Mouse (Mus musculus) layer of hippocampus, adult 8-10 months (tissue): ENCODE data around the gene 1700001P01Rik. TPM values are rescaled to one million over a fixed set of nuclear protein-coding genes. Genes with fewer than 3 reads are reported as not detected.
"Not testable (repeated sequence)": the region's sequence is repeated elsewhere in the genome, so short reads cannot be mapped to it uniquely, and the experiment has no call there.

Source experiments
- DNase-seq, 2 experiments: peaks; one replicate each; pipeline ENCODE4 v3.0.0; 2022; ENCODE audit warnings: low spot score in 2 of 2
- total RNA-seq, 4 experiments: library from RNA; stranded (reverse); gene quantifications; 2 replicates each; pipeline ENCODE4 v1.2.4; 2022

Gene 1700001P01Rik
- total RNA-seq, 4 experiments from 2014 or later = 0.93 to 1.4 (median 0.98) TPM; not detected in 1

DNA sequence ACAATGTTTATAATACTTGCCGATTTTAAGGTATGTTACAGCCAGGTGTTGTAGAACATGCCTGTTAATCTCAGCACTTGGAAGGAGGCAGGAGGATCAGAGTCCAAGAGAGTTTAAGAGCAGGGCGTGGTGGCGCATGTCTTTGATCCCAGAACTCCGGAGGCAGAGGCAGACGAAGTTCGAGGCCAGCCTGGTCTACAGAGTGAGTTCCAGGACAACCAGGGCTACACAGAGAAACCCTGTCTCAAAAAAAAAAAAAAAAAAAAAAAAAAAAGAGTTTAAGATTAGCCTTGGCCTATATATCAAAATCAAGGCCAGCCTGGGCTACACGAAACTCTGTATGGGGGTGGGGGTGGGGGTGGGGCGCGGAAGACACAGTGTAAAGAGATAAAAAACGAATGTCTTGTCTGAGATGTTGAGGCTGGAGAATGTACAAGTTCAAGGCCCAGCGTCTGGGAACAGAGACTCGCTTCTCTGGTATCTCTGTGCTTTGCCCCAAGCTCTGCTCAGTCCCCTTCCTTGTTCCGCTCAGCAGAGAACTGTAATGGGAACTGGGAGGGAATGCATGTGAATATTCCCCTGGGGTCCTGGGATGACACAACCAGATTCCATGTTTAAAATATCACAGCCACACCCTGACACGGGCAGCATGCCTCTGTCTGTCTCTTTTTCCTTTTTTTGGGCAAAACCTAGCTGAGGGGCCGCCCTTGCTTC is 21.8 kb upstream of the 1700001P01Rik start:
- no peak for DNase-seq

DNA sequence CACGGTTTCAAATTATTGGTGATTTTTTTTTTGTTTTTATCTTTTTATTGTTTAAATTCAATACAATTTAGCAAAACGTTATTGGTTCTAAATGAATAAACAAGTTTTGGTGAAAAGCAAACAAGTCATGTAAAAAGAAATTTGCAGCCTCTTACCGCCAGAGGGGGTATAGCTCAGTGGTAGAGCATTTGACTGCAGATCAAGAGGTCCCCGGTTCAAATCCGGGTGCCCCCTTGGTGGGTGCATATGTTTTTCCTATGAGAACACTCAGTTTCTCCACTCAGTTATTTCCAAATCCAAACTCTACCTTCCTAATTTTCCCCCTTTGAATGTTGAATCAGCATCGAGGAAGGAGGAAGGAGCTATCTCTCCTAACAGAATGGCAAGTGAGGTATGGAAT is 21.2 kb upstream of the 1700001P01Rik start:
- DNase-seq = peak in 1 of 2 experiments; percentile 84

DNA sequence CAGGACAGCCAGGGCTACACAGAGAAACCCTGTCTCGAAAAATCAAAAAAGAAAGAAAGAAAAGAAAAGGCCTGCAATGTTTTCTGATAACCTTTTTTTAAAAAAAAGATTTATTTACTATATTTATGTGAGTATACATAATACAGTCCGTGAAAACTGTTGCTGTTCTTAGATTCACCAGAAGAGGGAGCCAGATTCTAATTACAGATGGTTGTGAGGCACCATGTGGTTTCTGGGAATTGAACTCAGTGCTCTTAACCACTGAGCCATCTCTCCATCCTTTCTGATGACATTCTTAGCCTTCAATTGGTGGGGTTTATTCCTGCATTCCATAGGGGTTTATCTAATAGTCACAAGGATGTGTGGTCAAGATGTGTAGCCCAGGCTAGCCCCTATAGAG is 17.4 kb upstream of the 1700001P01Rik start:
- no peak for DNase-seq

DNA sequence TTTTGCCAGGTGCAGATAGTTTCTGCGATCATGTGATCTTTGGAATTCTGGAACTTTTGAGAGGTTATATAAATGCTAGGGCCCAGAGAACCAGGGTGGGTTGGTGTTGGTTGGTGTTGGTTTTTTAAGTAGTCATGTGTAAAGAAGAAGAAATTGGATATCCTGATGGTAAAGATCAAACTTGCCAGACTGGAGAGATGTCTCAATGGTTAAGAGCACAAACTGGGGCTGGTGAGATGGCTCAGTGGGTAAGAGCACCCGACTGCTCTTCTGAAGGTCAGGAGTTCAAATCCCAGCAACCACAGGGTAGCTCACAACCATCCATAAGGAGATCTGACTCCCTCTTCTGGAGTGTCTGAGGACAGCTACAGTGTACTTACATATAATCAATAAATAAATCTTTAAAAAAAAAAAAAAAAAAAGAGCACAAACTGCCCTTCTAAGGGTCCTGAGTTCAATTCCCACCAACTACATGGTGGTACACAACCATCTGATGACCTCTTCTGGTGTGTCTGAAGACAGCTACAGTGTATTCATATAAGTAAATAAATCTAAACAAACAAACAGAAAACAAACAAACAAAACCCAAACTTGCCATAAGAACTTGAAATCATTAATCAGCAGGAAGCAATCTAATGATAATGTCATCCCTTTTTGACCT is 15.2 kb upstream of the 1700001P01Rik start:
- DNase-seq = not testable (repeated sequence)

DNA sequence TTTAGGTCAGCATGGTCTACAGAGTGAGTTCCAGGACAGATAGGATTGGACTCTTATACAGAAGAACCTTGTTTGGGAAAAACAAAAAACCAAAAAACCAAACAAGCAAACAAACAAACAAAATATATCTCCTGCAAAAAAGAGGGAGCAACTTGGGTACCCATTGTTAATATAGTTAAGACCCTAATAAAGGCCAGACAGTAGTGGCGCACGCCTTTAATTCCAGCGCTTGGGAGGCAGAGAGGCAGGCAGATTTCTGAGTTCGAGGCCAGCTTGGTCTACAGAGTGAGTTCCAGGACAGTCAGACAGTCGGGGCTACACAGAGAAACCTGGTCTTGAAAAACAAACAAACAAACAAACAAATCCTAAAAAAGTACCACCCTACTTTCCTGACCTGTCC is 14.0 kb upstream of the 1700001P01Rik start:
- no peak for DNase-seq

DNA sequence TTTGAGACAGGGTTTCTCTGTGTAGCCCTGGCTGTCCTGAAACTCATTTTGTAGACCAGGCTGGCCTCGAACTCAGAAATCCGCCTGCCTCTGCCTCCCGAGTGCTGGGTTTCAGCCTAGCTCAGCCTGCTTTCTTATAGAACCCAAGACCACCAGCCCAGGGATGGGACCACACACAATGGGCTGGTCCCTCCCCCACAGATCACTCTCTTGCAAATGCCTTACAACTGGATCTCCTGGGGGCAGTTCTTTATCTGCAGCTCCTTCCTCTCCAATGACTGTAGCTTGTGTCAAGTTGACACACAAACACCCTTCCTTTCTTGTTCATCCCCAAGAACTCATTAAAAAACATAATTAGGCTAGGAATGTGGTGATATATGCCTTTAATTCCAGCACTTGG is 12.2 kb upstream of the 1700001P01Rik start:
- no peak for DNase-seq

DNA sequence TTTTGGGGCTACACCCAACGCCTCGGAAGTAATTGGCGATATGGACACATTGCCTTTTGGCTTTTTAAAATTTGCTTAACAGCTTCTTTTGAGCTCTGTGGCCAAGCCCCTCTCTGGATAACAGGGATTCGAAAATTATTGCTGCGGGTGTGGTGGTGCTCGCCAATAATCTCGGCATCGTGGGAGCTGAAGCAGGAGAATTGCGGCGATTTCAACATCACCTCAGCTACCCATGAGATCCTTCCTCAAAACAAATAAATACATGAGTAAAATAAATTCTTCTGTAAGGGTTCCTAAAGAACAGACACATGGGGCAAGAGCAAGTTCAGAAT is 6.8 kb upstream of the 1700001P01Rik start:
- no peak for DNase-seq

DNA sequence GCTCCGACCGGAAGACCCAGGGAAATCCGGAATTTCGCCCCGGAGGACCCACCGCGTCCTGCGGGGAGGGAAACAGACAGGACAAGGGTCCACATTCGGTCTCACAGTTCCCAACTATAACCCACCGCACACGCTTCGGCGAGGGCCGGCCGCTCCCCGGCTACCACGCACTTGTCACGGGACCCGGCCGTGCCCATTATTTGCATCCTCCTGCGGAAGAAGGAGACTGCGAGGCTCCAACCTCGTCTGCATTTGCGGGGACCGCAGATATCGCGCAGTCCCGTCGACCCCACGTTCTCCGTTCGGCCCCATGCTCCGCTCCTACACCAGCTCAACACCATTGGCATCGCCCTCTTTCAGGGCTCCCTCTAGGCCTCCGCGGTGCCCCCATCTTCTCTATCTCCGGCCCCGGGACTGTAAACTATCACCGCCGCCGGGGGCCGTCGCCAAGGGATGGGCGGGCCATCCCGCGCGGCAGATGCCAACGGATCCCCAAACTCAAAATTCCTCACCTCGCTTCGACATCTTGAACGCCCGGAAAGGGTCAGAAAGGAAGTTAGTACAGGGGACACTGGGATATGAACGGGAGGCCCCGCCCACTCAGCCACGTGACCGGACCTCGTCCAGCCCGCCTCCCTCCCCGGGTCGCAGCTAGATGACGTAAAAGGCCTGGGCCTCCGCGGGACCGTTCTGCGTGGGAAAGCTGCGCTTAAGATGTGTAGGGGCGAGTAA is 6.3 kb upstream of the 1700001P01Rik start, which contains the start of gene Rpl23:
Gene Rpl23 (minus strand): TSS at position 606 of the 732 bp plus-strand sequence.
- peak; percentile 97 to 99 for DNase-seq

DNA sequence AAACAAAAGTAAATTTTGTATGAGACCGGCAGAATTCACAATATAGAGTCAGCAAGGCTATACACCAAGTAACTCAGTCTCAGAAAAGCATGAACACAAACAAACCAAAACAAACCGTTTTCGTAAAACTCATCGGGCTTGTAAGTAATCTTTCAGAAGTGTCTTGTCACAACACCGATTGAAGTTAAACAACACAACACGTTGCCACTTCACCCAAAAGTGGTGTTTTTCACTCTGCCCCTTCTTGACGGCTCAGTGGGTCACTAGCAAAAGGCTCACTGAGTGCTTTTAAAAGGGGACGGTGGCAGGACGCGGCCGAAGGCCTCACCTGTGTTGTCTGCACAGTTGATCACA is 5.7 kb upstream of the 1700001P01Rik start:
- no peak for DNase-seq

DNA sequence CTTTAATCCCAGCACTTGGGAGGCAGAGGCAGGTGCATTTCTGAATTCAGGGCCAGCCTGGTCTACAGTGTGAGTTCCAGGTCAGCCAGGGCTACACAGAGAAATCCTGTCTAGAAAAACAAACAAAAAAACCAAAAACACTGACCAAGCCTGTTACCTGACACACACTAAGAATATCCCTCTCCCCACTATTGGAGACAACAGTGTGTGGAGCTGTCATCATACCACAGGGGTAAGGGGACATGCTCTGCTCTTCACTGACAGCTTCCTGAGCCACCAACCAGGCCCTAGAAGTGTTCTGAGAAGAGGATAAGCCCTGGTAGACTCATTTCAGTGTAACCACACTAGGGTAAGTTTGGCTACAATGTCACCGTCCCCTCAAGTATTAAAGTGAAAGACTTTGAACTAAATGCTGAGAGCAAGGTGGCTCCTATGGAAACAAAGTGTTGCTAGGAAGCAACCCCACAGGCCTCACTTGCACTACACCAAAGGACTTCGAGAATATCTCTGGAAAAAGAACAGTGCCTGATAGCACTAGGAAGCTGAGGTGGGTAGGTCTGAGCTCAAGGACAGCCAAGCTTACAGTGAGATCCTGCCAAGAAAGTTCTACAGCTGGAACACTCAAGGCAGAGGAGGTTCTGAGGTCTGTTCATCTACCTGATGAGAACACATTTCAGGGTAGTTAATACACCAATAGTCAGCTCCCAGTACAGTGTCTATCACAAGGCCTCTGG is 4.4 kb upstream of the 1700001P01Rik start:
- DNase-seq = no peak

DNA sequence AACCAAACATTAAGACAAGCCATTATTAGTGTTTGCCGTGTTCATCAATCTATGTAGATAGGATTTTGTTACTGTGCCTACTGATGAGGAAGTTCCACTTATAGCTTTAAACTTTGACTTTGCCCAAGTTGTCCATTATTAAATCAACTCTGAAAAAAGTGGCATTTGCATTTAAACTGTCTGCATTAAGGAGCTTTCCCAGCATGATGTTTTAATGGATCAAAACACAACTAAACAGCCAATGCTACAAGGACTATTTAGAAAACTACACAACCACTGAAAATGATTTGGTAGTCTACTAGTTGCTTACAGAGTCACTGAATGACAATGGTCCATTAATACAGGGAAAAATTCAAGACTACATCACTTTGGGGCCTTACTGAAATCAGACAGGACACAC is 3.2 kb upstream of the 1700001P01Rik start:
- no peak for DNase-seq

DNA sequence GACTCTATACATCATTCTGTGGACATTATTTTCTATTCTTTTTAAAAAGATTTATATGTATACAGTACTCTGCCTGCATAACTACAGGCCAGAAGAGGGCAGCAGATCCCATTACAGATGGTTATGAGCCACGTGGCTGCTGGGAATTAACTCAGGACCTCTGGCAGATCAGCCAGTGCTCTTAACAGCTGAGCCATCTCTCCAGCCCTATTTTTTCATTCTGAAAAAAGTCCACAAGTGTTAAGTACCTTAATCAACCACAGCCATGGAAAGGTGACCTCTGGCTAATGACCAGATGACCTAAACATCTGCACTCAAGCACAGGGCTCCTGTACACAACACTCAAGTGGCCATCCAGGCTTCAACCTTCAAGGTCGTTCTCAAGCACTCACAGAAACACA is 1.4 kb upstream of the 1700001P01Rik start:
- no peak for DNase-seq

DNA sequence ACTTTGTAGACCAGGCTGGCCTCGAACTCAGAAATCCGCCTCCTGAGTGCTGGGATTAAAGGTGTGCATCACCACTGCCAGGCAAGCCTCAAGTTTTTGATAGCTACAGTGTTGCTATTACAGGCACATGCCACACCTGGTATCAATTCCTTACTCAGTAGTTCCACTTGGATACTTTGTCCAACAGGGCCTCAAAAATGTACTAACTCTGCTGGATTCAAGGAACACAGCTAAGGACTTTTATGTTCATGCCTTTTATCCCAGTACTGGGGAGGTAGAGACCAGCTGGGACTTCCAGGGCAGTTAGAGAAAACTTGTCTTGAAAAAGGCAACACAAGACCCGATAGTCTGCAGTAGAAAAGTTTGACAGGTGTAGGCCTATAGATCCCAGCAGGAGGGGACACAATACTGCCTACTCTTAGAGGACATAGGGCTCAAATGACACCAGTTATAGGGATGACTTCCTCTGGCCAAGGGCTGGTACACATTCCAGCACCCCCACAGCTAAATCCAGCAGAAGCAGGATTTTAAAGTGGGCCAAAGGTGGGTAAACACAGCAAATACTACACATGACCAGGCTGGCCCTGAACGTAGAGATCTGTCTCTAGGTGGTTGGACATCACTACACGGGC is 895 bp upstream of the 1700001P01Rik start:
- no peak for DNase-seq

DNA sequence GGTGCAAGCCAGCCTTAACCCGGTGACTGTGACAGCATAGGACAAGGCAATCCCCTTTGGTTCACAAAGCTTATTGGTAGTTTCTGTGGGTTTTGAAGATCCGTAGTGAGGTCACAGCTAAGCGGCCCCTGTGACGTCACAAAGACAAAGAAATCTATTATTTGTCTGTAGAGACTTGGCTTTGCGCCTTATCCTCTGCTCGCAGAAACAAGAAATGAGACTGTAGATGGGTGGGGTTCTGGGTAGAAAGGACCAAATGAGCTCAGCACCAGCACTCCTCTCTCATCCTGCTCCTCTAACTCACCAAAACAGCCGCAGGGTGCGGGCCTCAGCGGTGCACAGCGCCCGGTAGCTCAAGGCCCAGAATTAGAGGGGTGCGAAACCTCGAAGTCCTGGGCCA is 532 bp downstream of the 1700001P01Rik start:
- no peak for DNase-seq

DNA sequence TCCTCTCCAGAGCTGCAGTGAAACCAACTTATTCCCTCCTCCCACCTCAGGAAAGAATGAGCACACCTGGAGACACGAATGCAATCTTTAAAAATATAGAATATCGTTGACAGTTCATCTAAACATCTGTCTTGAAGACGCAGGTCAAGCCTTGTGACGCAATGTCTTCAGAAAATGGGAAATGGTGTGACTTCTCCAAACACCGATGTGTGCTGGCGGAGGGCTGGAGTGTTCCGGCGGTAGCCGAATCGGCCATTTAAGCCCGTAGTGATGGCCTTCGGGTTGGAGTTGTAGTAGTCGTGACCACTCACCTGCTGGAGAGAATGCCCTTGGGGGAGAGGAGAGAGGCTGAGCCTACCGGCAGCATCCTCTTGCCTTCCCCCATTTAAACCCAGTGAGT is 4.3 kb downstream of the 1700001P01Rik start:
- DNase-seq = no peak

DNA sequence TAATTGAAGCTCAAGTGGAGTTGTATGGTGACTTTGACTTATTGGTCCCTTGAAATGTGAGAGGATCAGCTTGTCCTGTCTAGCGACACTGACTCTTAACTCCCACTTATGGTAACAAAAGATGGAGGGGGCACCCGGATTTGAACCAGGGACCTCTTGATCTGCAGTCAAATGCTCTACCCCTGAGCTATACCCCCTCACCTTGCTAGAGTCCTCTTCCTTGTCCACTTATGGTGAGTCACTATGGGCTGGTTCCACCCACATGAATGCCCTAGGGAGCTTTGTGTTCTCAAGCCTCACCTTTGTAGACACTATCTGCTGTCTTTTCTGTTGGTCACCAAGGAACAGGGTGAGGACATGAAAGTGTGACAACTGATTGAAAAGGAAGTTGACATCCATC is 6.0 kb downstream of the 1700001P01Rik start:
- no peak for DNase-seq

DNA sequence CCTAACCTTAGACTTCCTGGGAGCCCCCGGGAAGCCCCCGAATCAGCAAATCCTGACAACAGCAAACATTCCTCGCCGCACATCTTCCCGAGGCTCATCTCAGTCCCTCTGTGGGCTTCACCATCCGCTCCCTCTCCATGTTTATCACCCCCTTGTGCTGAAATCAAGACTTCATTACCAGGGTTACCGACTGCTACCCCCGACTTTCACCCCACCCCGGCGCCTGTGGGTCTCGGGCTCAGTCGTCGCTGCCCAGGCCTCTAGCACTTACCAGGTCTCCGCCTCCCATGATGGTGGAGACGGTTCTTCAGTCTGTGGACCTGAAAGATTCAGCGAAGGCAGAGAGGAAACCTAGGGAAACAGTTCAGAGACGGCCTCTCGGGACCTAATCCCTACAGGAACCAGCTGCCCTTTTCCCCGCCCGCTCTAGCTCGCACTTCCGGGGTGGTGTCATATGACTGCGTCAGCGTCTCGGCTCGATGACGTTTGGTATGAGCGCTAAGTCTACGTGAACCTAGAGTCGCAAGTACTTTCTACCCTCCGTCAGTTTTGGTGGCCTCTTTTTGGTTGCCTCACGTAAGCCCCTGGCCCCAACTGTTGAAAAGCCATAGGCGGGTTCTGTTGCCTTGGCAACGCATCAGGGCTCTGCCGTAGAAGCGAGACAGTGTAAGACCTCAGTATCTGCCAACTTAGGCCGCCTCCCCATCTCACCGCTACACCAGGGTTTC is 9.4 kb downstream of the 1700001P01Rik start, which contains the start of gene Cwc25:
Gene Cwc25 (minus strand): TSS at position 403 of the 728 bp plus-strand sequence.
- peak; percentile 95 to 96 for DNase-seq

DNA sequence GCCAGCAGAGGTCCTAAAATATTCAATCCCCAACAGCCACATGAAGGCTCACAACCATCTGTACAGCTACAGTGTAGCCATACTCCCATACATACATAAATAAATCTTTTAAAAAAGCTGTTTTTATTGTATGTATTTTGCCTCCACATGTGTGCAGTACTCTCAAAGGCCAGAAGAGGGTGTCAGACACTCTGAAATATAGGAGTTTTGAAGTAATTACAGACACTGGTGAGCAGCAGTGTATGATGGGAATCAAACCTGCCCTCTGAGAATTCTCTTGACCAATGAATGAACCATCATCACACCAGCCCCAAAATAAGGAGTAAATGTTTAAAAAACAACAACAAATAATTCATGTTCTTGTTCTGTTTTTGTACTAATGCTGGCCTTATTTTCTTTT is 14.1 kb downstream of the 1700001P01Rik start:
- DNase-seq = no peak

DNA sequence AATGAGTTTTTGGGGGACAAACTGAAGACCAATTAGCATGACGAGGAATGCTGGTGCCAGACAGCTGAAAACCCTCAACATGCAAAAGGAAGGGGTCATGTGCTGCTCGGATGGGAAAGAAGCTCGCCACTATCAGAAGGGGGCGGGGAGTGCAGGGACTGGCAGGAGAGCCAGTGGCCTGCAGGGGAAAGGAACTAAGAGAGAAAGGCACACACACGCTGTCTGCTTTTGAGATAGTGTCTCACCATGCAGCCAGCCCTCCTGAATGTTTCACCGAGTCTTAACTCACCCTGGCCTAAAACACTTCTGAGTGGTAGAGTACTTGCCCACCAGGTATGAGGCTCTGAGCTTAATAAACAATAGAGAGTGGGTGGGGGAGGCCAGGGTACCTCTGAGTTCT is 16.8 kb downstream of the 1700001P01Rik start:
- DNase-seq = no peak

DNA sequence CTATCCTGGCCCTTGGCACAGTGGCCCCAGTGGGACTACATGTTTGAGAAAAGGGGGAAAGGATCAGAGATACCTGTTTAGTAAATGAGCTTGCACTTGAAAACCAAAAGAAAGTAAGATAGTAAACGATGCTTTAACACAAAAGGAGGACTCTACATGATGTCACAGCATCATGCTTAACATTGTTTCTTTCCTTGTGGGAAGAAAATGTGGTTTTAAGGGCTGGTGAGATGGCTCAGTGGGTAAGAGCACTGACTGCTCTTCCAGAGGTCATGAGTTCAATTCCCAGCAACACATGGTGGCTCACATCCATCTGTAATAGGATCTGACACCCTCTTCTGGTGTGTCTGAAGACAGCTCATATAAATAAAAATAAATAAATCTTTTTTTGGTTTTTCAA is 17.6 kb downstream of the 1700001P01Rik start:
- DNase-seq = no peak

DNA sequence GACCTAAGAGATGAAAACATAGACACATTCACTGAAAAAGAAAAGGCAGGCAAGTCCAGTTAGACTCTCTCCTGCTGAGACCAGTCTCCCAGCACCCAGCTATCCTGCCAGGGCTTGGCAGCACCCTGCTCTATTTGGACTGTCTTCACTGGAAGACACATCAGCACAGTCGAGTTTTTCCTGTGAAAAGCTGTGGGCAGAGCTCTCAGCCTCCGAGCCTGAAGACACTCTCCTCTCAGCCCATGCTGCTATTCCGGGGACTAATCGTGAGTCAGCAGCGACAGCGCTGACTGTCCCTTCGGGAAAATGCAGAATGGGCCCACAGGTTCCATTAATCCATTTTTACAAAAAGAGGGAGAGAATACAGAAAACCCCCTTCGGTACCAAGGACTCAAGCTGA is 22.4 kb downstream of the 1700001P01Rik start:
- DNase-seq = no peak
